Mouse (Mus musculus) hindbrain, embryonic 12.5 days (tissue): Measurements from ENCODE around the gene Lrrc8d. TPM values are rescaled to one million over a fixed set of nuclear protein-coding genes. Genes with fewer than 3 reads are reported as not detected.

Experiments
- ATAC-seq: fragments of 200-750 bp; cut with Nextera tagmentation; 2 replicates; pipeline ENCODE4 v1.8.0; 2017; ENCODE audit warnings: moderate TSS enrichment; ENCODE audit not compliant: low FRiP score
- H3K27ac ChIP-seq: fragments of 300-500 bp; sonication (generic); 2 replicates; pipeline ENCODE4 v1.5.1; 2016; ENCODE audit warnings: mild to moderate bottlenecking
- H3K27me3 ChIP-seq: fragments of 300-500 bp; sonication (generic); 2 replicates; pipeline ENCODE4 v1.6.1; 2016; ENCODE audit warnings: mild to moderate bottlenecking
- H3K36me3 ChIP-seq: fragments of 300-500 bp; sonication (generic); 2 replicates; pipeline ENCODE4 v1.6.1; 2016; ENCODE audit warnings: mild to moderate bottlenecking
- H3K4me1 ChIP-seq: fragments of 300-500 bp; sonication (generic); 2 replicates; pipeline ENCODE4 v1.6.1; 2016
- H3K4me2 ChIP-seq: fragments of 300-500 bp; sonication (generic); replicated peaks from 2 replicates; pipeline ENCODE4 v1.6.1; 2016; ENCODE audit warnings: mild to moderate bottlenecking
- H3K4me3 ChIP-seq: fragments of 300-500 bp; sonication (generic); 2 replicates; pipeline ENCODE4 v1.5.1; 2016; ENCODE audit warnings: mild to moderate bottlenecking
- H3K9ac ChIP-seq: fragments of 300-500 bp; sonication (generic); 2 replicates; pipeline ENCODE4 v1.6.1; 2016; ENCODE audit warnings: mild to moderate bottlenecking, moderate library complexity
- H3K9me3 ChIP-seq: fragments of 300-500 bp; sonication (generic); replicated peaks from 2 replicates; pipeline ENCODE4 v1.6.1; 2016; ENCODE audit warnings: mild to moderate bottlenecking
- WGBS: fragments of 180-500 bp; shearing (Covaris S2); methylation state at CpG from one replicate; pipeline ENCODE4 v1.1.7; 2016; 5-methylcytosine and 5-hydroxymethylcytosine counted together
- polyA plus RNA-seq: library from polyadenylated mRNA; unstranded; fragments of >200 nt; fragmentation: Nextera tagmentation; extraction: Ambion mirVana; gene quantifications from 2 replicates; pipeline ENCODE4 v1.2.1, GENCODE M21; 2016

Gene Lrrc8d
- polyA plus RNA-seq, 1 experiment from 2014 or later, result 35.0 TPM

- no peak overlapping the region for H3K9ac ChIP-seq
- H3K4me3 ChIP-seq, result no peak overlapping the region
- ATAC-seq, result no peak
- H3K27me3 ChIP-seq, result no peaks in the 10 kb centered on the region
- H3K27ac ChIP-seq, result no peak overlapping the region
- H3K4me2 ChIP-seq, result no peak overlapping the region
- 61% methylated on average over 9 of the region's 9 CpGs for WGBS
- peaks cover 43% of the 10 kb centered on the region for H3K4me1 ChIP-seq
- H3K36me3 ChIP-seq, result peaks cover 5% of the 10 kb centered on the region; the same call in 1 of the 2 replicates
- no peaks in the 10 kb centered on the region for H3K9me3 ChIP-seq
These were observed 4.8 kb downstream of the Lrrc8d start for GRCm38 (mm10) chr5:105704573-105704972.

GRCm38 (mm10) chr5:105706635-105707034, 6.9 kb downstream of the Lrrc8d start:
- H3K4me1 ChIP-seq, result peaks cover 41% of the 10 kb centered on the region
- WGBS, result 79% methylated on average over 11 of the region's 11 CpGs
- H3K9me3 ChIP-seq, result no peaks in the 10 kb centered on the region
- H3K4me2 ChIP-seq, result no peak overlapping the region
- H3K4me3 ChIP-seq, result no peak overlapping the region
- H3K36me3 ChIP-seq, result peaks cover 5% of the 10 kb centered on the region
- no peaks in the 10 kb centered on the region for H3K27me3 ChIP-seq
- H3K9ac ChIP-seq, result no peak overlapping the region
- no peak overlapping the region for H3K27ac ChIP-seq
- no peak for ATAC-seq

GRCm38 (mm10) chr5:105708276-105708675, 8.5 kb downstream of the Lrrc8d start:
- Histone ChIP-seq H3K27ac (no peak overlapping the region), H3K4me1 (peaks cover 31% of the 10 kb centered on the region)

GRCm38 (mm10) chr5:105710473-105710872, 10.7 kb downstream of the Lrrc8d start:
- WGBS, result 95% methylated on average over 7 of the region's 7 CpGs
- Histone ChIP-seq H3K4me3 (no peak overlapping the region), H3K27ac (no peak overlapping the region), H3K9ac (no peak overlapping the region), H3K4me1 (peaks cover 17% of the 10 kb centered on the region), H3K4me2 (no peak overlapping the region), H3K9me3 (no peaks in the 10 kb centered on the region), H3K36me3 (no peaks in the 10 kb centered on the region; the same call in 1 of the 2 replicates), H3K27me3 (no peaks in the 10 kb centered on the region)
- no peak for ATAC-seq

More at GRCm38 (mm10) chr5:105708276-105708675, 8.5 kb downstream of the Lrrc8d start:
- 90% methylated on average over 5 of the region's 5 CpGs for WGBS
- Histone ChIP-seq H3K36me3 (peaks cover 5% of the 10 kb centered on the region), H3K27me3 (no peaks in the 10 kb centered on the region), H3K9ac (no peak overlapping the region), H3K4me3 (no peak overlapping the region), H3K4me2 (no peak overlapping the region), H3K9me3 (no peaks in the 10 kb centered on the region)
- no peak for ATAC-seq

GRCm38 (mm10) chr5:105714446-105714845, 14.7 kb downstream of the Lrrc8d start:
- 91% methylated on average over 6 of the region's 6 CpGs for WGBS
- H3K27ac ChIP-seq, result no peak overlapping the region

GRCm38 (mm10) chr5:105715095-105715494, 15.3 kb downstream of the Lrrc8d start:
- Histone ChIP-seq H3K4me2 (0 out of 2 replicates have a peak overlapping the region, but pooled peaks have one; percentile 13), H3K4me3 (no peak overlapping the region), H3K27ac (peak overlapping the region; percentile 64; the same call in 1 of the 2 replicates), H3K36me3 (0 out of 2 replicates have a peak, but pooled peaks cover 3% of the 10 kb centered on the region), H3K27me3 (no peaks in the 10 kb centered on the region), H3K9me3 (no peaks in the 10 kb centered on the region), H3K4me1 (peaks cover 38% of the 10 kb centered on the region), H3K9ac (no peak overlapping the region)
- no peak for ATAC-seq
- WGBS, result 78% methylated on average over 8 of the region's 8 CpGs

More at GRCm38 (mm10) chr5:105714446-105714845, 14.7 kb downstream of the Lrrc8d start:
- H3K27me3 ChIP-seq, result no peaks in the 10 kb centered on the region
- H3K9ac ChIP-seq, result no peak overlapping the region
- no peaks in the 10 kb centered on the region; the same call in 1 of the 2 replicates for H3K36me3 ChIP-seq
- H3K4me2 ChIP-seq, result no peak overlapping the region
- H3K4me1 ChIP-seq, result peaks cover 38% of the 10 kb centered on the region
- no peak for ATAC-seq
- H3K9me3 ChIP-seq, result no peaks in the 10 kb centered on the region
- no peak overlapping the region for H3K4me3 ChIP-seq

- ATAC-seq, result peak; percentile 38; the same call in 1 of the 2 replicates
- Histone ChIP-seq H3K4me1 (peaks cover 33% of the 10 kb centered on the region), H3K4me3 (no peak overlapping the region), H3K4me2 (0 out of 2 replicates have a peak overlapping the region, but pooled peaks have one; percentile 13), H3K9me3 (no peaks in the 10 kb centered on the region), H3K9ac (no peak overlapping the region), H3K27ac (peak overlapping the region; percentile 64), H3K36me3 (0 out of 2 replicates have a peak, but pooled peaks cover 7% of the 10 kb centered on the region), H3K27me3 (no peaks in the 10 kb centered on the region)
- 56% methylated on average over 10 of the region's 10 CpGs for WGBS
These were observed 15.9 kb downstream of the Lrrc8d start for GRCm38 (mm10) chr5:105715531-105716124.

- Histone ChIP-seq H3K9ac (no peak overlapping the region), H3K4me1 (peaks cover 33% of the 10 kb centered on the region), H3K27ac (peak overlapping the region; percentile 24), H3K27me3 (no peaks in the 10 kb centered on the region), H3K4me3 (no peak overlapping the region), H3K36me3 (0 out of 2 replicates have a peak, but pooled peaks cover 7% of the 10 kb centered on the region), H3K4me2 (no peak overlapping the region), H3K9me3 (no peaks in the 10 kb centered on the region)
- WGBS, result 74% methylated on average over 7 of the region's 7 CpGs
- no peak for ATAC-seq
These were observed 17.5 kb downstream of the Lrrc8d start for GRCm38 (mm10) chr5:105717294-105717693.

- no peaks in the 10 kb centered on the region for H3K27me3 ChIP-seq
- H3K9me3 ChIP-seq, result no peaks in the 10 kb centered on the region
- WGBS, result 75% methylated on average over 11 of the region's 11 CpGs
- no peak overlapping the region for H3K4me3 ChIP-seq
- H3K4me2 ChIP-seq, result no peak overlapping the region
- H3K27ac ChIP-seq, result no peak overlapping the region
- peaks cover 33% of the 10 kb centered on the region for H3K4me1 ChIP-seq
- no peak overlapping the region for H3K9ac ChIP-seq
- ATAC-seq, result no peak
- 0 out of 2 replicates have a peak, but pooled peaks cover 7% of the 10 kb centered on the region for H3K36me3 ChIP-seq
These were observed 18.4 kb downstream of the Lrrc8d start for GRCm38 (mm10) chr5:105718138-105718670.

- WGBS, result 95% methylated on average over 4 of the region's 4 CpGs
- H3K9me3 ChIP-seq, result no peaks in the 10 kb centered on the region
- H3K36me3 ChIP-seq, result 0 out of 2 replicates have a peak, but pooled peaks cover 7% of the 10 kb centered on the region
- H3K27ac ChIP-seq, result no peak overlapping the region
- H3K4me3 ChIP-seq, result no peak overlapping the region
- H3K27me3 ChIP-seq, result no peaks in the 10 kb centered on the region
- no peak overlapping the region for H3K9ac ChIP-seq
- peaks cover 23% of the 10 kb centered on the region for H3K4me1 ChIP-seq
- no peak overlapping the region for H3K4me2 ChIP-seq
- ATAC-seq, result no peak
These were observed 21.5 kb downstream of the Lrrc8d start for GRCm38 (mm10) chr5:105721267-105721666.

GRCm38 (mm10) chr5:105722807-105723206, 23.0 kb downstream of the Lrrc8d start:
- WGBS, result 92% methylated on average over 11 of the region's 11 CpGs
- no peak for ATAC-seq
- 0 out of 2 replicates have a peak, but pooled peaks cover 7% of the 10 kb centered on the region for H3K36me3 ChIP-seq

GRCm38 (mm10) chr5:105730193-105730831, 30.5 kb downstream of the Lrrc8d start:
- Histone ChIP-seq H3K9me3 (no peaks in the 10 kb centered on the region), H3K9ac (no peak overlapping the region), H3K27me3 (no peaks in the 10 kb centered on the region), H3K36me3 (no peaks in the 10 kb centered on the region), H3K4me2 (no peak overlapping the region), H3K27ac (no peak overlapping the region), H3K4me1 (peaks cover 20% of the 10 kb centered on the region), H3K4me3 (no peak overlapping the region)
- ATAC-seq, result no peak
- 83% methylated on average over 6 of the region's 6 CpGs for WGBS

More at GRCm38 (mm10) chr5:105722807-105723206, 23.0 kb downstream of the Lrrc8d start:
- H3K4me1 ChIP-seq, result peaks cover 7% of the 10 kb centered on the region
- H3K27ac ChIP-seq, result no peak overlapping the region
- no peak overlapping the region for H3K4me2 ChIP-seq
- H3K9me3 ChIP-seq, result no peaks in the 10 kb centered on the region
- no peak overlapping the region for H3K4me3 ChIP-seq
- H3K27me3 ChIP-seq, result no peaks in the 10 kb centered on the region
- H3K9ac ChIP-seq, result no peak overlapping the region
